Mouse (Mus musculus): ENCODE measurements around the gene Kirrel. TPM values are rescaled to one million over a fixed set of nuclear protein-coding genes. Genes with fewer than 3 reads are reported as not detected.
A peak's percentile ranks its signal among the peaks of the same experiment; 100 is the strongest.

The Kirrel gene
- total RNA-seq, 2 experiments from 2014 or later = 19.5 to 19.6 TPM

DNA sequence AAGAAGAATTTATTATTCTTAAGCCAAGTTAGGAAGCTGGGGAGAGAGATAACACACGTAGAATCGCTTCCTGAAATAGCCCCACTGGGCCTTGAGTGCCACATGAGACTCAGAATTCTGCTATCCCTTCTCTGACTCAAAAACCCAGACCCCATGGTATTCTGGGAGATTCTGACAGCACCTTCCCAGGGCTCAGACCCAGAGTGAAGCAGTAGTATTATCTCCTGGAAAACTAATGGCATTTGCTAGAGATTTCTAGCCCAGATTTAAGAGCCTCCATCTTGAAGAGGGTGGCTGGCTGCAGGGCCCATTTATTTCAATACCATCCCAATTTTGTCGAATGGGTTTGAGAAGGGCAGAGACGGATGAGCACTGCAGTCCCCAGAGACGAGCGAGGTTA lies 6.9 kb downstream of the Kirrel start:
- DNase-seq = peak; percentile 3

DNA sequence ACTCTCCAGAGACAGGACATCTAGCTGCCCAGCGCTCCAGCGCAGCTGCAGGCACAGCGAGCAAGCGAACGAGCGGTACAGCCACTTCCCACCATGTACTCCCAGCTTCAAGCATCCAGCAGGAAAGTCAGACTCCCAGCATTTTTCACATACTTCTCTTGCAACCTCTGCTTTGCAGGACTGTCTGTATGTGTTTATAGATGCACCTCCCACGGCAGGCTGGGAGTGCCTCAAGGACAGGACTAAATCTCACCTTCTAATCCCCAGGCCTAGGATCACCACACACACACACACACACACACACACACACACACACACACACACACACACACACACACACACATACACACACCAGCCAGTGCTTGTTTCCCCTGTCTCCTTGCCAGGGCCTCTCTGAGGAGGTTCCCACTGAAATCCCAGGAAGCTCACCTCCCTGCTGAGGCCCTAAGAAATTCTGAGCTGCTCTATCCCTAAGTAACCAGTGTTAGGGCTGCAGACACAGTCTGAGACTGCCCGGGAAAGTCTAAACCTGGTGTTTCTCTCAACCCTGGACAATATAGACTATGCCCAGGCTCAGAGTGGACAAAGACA lies 9.2 kb downstream of the Kirrel start:
- DNase-seq = peak; percentile 26

DNA sequence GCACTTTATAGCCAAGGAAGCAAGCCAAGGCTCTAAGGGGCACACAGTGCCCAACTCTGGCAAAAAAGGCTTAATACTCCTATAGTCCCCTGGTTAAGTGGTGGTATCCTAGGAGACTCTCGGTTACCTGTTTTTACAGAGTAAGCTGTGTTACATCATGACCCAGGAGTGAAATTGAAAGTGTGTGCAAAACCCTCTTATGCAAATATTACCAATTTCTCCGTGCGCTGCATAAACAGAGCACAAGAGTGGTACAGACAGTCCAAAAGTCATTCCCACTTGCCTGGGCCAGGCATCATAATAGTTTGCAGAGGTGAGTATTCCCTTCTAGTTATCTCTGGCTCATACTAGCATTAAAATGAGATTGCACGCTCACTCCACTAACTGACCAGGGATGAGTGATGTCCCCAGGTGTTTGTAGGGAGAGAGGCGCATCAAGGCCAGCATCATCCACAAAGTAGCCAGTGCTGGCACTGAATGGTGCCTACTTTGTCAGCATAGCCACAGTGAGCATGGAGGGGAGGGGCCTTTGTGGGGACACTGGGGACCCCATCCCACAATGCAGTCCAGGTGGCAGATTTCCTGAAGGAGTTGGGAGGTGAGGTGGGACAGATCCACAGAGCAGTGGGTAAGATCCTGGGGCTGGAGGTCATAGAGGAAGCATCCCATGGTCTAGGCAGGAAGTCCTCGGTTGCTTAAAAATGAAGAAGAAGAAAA lies 10.3 kb downstream of the Kirrel start:
- peak; percentile 2 for DNase-seq

DNA sequence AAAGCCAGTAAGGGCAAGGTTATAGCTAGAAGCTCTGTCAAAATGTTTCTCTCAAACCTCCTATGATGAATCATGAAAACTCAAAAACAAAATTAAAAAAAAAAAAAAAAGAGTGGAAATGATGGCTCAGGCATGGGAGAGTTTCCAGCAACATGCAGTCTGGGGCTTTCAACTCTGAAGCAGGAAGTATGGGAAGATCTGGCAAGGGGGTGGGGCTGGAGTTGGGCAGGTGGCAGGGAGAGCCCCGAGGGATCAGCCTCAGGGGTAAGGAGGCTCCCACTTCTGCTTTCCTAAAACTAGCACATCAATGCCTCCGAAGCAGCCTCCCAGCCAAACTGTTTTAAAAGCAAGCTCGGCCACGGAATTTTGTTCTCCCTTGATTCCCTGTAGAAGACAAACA lies 11.4 kb downstream of the Kirrel start:
- DNase-seq = peak; percentile 23

DNA sequence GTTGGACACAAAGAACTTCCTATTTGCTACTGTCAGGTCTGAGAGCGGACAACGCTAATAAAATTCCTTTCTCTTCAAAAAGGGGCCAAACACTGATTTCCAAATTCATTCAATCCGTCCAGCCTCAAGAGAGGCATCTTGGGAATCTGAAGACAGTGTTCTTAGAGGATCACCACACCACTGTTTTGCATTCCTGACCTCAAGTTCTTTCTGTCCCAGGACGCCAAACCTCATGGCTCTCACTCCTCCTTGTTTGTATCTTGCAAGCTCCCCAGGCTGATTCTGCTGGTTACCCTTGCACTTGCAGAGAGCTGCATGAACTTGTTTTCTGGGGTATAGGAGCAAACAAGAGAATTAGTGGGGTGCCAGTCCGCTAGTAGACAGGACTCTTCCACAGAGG lies 12.2 kb downstream of the Kirrel start:
- no peak for DNase-seq

DNA sequence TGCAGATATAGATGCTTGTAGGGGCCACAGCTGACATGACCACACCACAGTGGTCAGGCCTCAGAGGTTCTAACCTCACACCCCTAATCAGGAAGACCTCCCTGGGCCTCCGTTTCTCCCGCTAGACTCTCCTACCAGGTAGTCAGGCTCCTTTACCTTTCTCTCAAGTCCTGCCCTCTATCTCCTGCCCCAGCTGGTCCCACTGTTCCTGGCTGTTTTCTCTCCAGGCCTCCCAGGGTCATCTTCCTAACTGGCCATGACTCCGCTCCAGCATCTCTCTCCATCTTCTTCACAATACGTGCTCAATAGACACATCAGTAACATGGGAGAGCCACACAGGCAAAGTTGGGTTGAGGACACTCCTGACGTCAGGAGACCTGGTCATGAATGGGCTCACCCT lies 12.9 kb downstream of the Kirrel start:
- no peak for DNase-seq

DNA sequence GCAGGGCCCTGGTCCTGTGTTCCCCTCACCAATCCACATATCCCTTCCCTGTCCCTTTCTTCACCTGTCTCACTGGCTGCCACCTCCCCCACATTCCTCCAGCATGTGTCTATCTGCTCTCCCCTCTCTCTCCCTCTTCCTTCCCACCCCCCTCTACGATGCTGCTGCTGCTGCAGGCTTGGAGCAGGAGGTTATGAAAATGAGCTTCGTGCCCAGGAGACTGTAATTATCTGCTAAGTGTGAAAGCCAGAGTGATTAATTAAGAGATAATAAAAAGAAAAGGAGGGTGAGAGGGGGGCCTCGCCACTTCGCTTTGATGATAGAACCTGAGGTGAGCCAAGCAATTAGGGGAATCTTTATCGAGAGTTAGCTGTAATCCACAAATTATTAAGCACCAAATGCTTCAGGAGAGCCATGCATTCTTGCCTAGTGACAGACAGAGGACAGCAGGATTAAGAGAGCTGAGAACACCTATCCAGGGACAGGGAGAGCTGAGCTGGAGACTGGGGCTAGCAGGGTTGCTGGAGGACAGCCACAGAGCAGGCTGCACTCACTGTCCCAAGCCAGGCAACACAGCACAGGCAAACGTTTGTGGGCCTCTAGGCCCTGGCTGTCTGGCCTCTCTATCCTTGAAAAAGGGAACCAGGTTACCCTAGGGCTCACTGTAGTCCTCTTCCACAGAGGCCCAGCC lies 13.6 kb downstream of the Kirrel start:
- no peak for DNase-seq

DNA sequence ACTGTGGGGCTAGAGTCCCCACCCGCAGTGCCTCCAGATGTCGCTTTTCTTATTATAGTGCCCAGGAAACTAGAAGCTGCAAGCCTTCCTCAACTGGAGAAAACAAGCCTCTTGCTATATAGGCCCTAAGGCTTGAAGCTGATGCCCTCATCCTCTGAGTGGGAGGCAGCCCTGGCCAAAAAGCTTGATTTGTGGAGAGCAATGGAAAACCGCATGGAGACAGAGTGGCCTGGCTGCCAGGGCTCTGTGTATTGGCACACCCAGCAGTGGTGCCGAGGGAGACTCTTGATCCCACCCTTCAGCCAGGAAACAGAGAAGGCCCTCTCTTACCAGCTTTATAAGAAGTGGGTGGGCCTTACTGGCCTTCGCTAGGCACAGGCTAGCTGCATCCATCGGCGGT lies 15.4 kb downstream of the Kirrel start:
- no peak for DNase-seq

DNA sequence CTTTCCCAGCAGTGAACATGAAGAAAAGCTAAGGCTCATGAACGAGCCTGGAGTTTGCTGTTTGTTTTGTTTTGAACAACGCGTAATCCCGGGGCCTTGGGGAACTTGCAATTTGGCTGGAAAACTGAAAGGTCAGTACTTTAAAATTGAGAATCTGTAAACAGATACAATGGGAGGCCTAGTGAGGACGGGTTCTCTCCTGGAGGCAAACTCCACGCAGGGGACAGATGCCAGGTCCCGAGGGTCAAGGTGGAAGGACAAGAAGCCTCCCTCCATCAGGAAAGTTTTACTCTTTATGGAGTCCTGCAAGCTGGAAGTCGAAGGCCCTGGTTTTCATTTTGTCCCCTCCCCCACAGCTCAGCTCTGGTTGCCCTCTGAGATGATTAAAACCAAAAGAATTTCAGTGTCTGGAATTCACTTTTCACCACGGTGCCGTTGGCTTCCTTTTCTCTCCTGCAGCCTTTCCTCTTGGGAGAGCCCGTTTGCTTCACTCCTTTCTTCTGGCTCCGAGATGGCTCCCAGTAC lies 16.7 kb downstream of the Kirrel start:
- peak; percentile 60 for DNase-seq

DNA sequence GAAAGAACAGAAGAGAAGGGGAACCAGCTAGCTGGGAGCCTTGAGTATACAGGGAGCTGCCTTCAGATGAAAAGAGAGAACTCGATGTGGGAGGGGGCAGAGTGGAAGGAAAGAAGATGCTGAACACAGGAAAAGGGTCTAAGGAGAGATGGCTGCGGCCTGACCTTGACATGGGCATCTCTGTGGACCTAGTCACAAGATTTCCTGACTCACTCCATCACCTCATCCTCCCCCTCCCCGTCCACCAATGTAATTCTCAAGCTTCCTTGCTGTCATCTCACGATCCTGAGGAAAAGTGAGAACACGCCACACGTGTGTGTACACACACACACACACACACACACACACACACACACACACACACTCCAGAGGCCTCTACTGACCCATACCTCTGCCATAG lies 17.2 kb downstream of the Kirrel start:
- no peak for DNase-seq

DNA sequence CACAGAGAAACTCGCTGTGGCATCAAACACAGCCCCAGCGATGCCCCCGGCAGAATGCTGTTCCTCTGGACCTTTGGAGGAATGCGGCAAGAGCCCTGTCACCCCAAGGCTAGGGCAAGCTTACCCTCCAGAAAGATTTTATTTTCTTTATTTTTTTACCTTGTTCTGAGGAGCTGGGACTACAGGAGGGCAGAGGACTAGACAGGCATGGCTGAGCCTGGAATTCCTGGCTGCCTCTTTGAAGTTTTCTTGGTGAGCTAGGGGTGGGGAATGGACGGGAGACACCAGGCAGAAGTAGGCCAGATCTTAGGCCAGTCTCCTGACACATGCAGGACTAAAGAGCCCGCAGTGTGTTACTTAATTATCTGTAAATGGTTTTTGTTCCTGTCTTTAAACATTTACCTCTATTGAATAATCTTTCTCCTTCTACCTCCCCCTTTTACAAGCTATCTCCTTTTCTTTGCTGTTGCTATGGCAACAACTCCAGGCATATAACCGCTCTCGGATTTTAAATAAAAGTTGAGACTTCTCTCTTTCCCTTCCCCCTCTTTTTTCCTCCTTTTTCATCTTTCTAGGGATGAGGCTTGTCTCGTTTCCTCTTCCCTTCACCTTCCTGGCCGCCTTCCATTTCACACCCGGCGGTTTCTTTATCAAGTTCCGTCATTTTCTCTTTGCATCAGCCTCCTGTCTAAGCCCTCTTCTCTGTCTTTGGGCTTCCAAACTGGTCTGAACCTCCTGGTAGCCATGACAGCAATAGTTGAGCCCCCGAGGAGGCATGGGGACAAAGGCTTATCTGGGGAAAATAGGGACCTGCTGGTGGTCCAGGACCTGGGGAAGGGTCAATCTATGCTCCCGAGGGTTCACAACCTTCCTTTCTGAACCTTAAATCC lies 19.9 kb downstream of the Kirrel start:
- DNase-seq = no peak

DNA sequence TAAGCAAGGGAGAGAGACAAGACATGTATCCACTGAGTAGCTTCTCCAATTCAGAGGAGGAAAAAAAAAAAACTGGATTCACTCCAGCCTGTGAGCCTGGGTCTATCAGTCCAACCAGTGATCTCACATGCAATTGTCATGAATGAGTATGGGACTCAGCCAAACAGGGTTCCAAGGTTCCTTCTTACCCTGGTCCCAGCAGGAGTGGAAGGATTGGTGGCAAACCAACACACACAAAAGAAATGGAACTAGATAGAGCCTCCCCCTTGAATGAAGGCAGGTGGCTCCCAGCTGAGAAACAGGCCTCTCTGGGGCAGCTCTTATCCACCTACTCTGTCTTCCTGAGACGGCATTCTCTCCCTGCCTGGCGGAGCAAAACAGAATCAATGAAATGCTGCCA lies 21.5 kb downstream of the Kirrel start:
- no peak for DNase-seq

DNA sequence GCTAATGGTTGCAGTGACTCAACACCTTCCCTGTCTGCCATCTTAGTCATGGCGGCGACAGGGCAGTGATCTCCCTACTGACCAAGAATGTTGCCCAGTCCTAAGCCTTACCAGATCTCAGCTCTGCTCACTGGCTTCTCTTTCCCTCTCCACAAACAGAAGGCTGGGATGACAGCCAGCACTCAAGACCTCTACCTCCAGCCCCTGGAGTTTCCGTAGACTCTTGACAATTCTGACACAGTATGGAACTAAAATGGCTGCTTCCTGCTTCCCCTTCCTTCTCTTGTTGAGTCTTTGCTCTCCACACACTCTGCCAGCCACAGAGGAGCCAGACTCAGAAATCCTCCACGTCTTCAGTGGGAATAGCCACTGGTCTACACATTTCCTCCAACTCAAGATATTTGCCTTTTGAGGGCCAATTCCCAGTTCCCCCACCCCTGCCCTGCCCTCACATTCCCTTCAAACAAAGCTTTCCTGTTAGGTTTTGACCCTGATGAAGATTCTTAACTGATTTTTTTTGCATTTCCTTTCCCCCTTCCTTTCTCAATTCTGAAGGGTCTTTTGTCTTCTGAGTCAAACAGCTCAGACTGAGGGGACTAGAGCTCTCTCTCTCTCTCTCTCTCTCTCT lies 22.3 kb downstream of the Kirrel start:
- no peak for DNase-seq

DNA sequence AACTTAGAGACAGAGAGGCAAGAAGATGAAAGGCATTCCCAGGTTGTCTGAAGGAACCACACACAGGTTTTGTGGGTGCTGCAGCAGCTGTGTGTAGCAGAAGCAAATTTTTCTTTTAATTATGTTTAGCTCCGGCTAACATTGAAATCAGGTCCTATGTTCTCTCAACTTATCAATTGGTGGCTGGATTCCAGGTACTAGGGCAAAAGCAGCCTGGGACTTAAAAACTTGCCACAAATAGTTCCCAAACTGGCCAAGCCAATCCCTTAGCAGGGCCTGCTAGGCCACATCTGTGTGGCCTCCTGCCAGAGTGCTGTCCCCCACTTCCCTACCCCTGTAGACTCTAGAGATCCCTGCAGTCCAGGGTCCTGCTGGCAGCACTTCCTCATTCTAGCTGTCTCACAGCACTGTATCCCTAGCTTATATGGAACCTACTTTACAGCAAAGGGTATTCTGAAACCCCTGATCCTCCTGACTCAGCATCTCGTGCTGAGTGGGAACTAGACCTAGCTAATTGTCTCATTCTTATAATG lies 23.2 kb downstream of the Kirrel start:
- no peak for DNase-seq

DNA sequence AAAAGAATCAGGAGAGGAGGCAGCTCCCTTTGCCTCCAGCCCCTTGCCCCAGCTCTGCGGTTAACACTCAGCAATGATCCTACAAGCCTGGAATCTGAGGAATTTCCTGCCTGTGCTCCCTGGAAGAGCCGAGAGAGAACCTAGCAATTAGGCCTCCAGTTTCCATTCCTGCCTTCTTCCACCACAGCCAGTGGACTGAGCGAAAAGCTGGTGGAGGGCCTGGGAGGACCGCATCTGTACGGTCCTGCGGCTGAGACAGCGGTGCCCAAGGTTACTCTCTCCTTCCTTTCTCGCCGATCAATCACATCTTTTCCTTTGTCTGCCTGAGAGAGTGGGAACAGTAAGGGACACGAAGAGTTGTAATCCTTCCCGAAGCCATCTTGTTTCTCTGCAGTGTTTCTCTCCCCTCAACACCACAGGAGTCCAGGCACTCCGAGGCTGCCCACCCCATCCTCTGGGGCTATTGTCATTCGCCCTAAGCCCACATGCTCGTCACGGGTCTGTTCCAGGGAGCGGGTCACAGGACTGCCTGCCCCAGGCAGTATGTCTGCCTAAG lies 23.8 kb downstream of the Kirrel start:
- peak; percentile 72 for DNase-seq

DNA sequence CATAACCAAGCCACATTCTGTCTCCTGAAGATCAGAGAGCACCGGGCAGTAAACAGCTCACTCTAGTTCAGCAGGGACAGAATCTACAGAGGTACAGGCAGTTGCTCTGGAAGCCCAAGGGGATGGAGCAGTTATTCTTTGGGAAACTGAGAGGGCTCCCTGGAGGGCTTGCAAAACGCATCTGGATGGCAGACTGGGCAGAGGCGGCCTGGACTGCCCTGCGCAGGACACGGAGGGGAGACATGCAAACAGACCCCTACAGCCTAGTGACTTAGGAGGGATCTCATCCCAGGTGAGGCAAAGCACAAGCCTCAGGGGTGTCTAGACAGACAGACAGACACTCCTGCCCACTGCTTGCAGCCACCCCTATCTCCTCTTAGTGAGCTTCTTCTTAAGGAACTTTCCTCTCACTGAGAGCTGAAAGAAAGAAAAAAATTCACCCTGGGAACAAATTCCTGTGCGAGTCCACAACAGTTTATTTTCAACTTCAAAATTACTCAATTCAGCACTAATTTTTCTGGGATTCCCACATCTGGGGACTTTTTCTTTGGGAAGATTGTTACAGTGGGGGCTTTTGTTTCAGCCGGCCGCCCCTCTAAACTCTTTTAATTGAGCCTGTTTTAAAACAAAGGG lies 24.4 kb downstream of the Kirrel start:
- no peak for DNase-seq

DNA sequence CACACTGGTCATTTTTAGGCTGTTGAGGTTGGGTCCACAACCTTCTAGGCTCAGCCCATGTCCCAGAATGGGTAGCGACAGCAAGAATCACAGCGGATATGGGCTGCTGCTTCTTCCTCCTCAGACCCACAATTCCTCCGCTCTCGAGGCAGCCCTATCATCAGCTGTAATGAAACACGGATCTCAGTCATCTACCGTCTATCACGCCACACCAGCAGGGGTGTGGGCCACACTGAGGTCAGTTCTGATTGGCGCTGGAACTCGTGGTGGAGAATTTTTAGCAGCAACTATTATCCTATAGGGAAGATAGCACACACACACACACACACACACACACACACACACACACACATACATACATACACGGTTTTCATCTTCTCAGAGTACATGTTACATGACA lies 25.1 kb downstream of the Kirrel start:
- no peak for DNase-seq

DNA sequence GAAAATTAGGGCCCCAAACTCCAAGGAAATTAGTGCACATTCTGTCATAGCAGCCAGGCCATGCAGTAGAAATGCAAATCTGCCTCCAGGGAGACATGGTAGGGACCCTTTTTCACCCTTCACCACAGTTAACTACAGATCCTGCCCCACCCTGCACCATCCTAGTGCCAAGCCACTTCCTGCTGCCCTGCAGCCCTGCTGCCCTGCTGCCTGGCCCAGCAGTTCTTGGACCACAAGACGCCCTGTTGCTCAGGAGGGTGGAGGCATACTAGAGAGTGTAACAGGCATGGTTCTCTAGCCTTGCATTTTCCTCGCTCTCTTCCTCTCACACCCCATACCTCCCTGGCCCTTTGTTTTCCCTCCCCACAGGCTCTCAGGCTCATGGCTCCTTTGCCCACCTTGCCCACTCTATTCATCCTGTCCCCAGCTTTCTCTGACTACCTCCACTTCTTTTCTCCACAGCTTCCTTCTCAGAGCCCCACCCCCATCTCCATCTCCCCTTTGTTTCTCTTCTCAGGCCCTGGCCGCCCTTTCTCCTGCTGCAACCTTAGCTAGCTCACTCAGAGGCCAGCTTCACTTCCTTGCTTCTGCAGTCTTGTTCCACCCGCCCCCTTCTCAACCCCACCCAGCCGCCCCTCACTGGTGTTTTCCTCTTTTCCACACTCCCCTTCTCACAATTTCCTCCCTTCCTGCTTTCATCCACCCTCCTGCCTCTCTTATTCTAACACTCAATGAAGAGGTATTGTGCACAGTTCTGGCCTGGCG lies 29.9 kb downstream of the Kirrel start:
- DNase-seq = no peak

DNA sequence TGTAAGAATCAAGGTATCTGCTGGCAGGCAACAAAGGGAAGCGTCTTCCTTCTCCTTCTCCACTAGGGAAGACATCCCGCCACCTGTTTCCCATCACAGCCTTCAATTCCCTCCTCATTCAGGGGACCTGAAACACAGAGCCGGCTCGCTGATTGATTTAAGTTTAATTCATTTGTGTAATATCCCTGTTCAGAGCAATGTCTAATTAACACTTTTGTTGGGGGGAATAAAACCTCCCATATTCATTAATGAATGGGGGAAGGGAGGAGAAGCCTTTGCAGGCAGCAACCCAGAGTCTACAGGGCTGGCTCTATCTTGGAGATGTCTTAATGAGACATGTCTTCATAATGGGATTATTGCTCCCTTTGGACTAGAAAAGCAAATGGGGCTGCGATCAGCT lies 34.3 kb downstream of the Kirrel start:
- DNase-seq = no peak

DNA sequence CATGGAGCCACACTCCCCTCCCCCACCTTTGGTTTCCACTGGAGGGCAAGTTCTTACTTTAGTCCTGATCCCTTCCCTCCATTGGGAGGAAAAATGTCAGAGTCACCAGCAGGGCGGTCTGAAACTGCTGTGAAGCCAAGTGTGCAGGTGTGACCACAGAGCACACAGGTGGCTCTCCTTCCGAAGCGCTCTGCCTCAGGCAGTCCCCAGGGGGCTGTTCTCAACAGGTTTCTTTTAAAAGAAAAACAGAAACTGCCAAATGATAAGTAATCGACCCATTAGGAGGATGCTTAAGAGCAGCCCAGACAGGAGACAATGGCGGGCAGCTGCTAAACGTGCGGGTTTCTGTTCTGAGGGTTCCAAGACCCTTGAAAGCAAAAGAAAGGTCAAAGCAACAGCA lies 37.8 kb downstream of the Kirrel start:
- no peak for DNase-seq

Data from heart, postnatal 4 days (tissue).